Mouse (Mus musculus): ENCODE data around the gene Pih1d1. TPM values are rescaled to one million over a fixed set of nuclear protein-coding genes. Genes with fewer than 3 reads are reported as not detected.

Pih1d1 gene
- total and polyA plus RNA-seq, 2 experiments from 2014 or later = 56.3 to 152 TPM

DNA sequence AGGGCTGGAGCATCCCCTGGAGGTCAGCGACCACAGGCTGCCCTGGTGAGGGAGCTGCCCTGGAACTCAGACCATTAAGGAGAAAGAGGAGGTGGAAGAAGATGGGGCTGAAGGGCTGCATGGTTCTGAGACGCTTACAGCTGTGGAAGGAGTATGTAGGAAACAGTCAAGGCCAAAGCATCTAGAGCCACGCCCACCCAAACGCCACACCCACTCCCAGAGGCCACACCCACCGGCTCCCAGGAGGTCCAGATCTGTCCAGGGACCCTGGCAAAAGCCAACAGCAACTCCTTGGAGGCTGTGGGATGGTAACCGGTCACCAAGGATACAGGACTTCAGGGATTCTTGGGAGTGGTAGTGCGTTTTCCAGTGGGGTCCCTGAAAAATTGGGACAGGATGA is 24.4 kb downstream of the Pih1d1 start:
- TF ChIP-seq CTCF (IDR thresholded peaks at IDR 0.05; ENCODE audit: low read depth) (no peak), EP300 (IDR thresholded peaks at IDR 0.05; ENCODE audit: low read depth) (no peak)
- no peak overlapping the region for H3K9ac ChIP-seq (replicated peaks; ENCODE audit: low read depth, low read length)
- 0 out of 2 replicates have a peak, but pooled peaks cover 7% of the 10 kb centered on the region for H3K4me1 ChIP-seq (ENCODE audit: control insufficient read depth, insufficient read depth)
- no peak overlapping the region for H3K4me3 ChIP-seq (ENCODE audit: low read depth, low read length)
- peaks cover 97% of the 10 kb centered on the region for H3K27me3 ChIP-seq (ENCODE audit: control insufficient read depth, insufficient read depth, low read length)
- 22% methylated on average over 7 of the region's 7 CpGs for WGBS
- no peaks in the 10 kb centered on the region for H3K36me3 ChIP-seq (replicated peaks; ENCODE audit: control insufficient read depth, insufficient read depth, low read length)
- no peaks in the 10 kb centered on the region for H3K9me3 ChIP-seq (replicated peaks; ENCODE audit: control insufficient read depth, low read length)
- DNase-seq (ENCODE audit: low spot score) (no peak), ATAC-seq (ENCODE audit: insufficient read depth, low read depth) (no peak)
- no peak overlapping the region for H3K27ac ChIP-seq (ENCODE audit: low read depth)
- no peak overlapping the region for H3K4me2 ChIP-seq (ENCODE audit: low read depth, low read length)

DNA sequence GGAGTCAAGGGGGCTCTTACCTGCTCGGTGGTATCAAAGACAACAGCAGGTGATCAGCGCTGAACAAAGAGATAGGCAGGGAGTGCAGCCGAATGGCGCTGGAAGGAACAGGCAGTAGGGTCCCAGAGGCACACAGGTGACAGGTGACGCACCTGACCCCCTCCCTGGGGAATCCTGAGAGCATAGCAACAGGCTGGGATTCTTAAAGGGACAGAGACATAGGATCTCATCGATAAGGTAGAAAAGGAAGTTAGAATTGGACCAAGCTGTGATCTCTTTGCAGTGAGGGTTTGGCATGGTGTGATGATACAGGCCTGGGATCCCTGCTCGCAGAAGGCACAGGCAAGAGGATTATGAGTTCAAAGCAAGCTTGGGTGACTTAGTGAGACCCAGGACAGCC is 25.4 kb downstream of the Pih1d1 start, which contains the start of gene Gfy:
Gene Gfy, minus strand, starts transcription at position 101 of the 400 bp plus-strand sequence.
- whole genome bisulfite sequencing = 37% methylated on average over 7 of the region's 7 CpGs
- no peak within 1 kb of the TSS for H3K4me3 ChIP-seq (ENCODE audit: low read depth, low read length)
- H3K4me1 ChIP-seq (ENCODE audit: control insufficient read depth, insufficient read depth) = 0 out of 2 replicates have a peak, but pooled peaks cover 7% of the 10 kb centered on the region
- H3K36me3 ChIP-seq (replicated peaks; ENCODE audit: control insufficient read depth, insufficient read depth, low read length) = no peaks in the 10 kb centered on the region
- TF ChIP-seq EP300 (IDR thresholded peaks at IDR 0.05; ENCODE audit: low read depth) = no peak
- TF ChIP-seq CTCF (IDR thresholded peaks at IDR 0.05; ENCODE audit: low read depth) = no peak
- no peak within 1 kb of the TSS for H3K9ac ChIP-seq (replicated peaks; ENCODE audit: low read depth, low read length)
- no peak within 1 kb of the TSS for H3K27ac ChIP-seq (ENCODE audit: low read depth)
- H3K9me3 ChIP-seq (replicated peaks; ENCODE audit: control insufficient read depth, low read length) = no peaks in the 10 kb centered on the region
- no peak within 1 kb of the TSS for H3K4me2 ChIP-seq (ENCODE audit: low read depth, low read length)
- DNase-seq (ENCODE audit: low spot score) (no peak), ATAC-seq (ENCODE audit: insufficient read depth, low read depth) (no peak)
- H3K27me3 ChIP-seq (ENCODE audit: control insufficient read depth, insufficient read depth, low read length) = peaks cover 100% of the 10 kb centered on the region

DNA sequence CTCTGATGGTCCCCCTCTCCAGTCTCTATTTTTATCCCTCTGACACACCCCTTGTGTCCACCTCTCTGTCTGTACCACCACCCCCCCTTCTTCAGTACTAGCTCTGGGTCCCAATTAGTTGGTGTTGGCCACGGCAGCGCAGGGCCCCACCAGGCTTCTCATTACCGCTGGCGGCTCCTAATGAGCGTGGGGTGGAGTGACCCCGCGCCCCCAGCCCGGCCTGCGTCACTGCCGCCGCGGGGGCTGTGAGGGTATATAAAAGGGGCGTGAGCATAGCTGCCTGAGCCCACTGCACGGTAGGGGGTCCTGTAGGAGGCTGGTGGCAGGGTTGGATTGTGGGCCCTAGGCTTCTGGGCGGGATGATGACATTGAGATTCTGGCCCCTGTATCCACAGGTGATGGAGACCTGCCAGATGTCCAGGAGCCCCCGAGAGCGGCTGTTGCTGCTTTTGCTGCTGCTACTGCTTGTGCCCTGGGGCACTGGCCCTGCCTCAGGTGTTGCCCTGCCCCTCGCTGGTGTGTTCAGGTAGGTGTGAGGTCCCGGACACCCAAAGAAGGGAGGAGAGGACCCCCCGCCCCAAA is 26.9 kb downstream of the Pih1d1 start, which contains the start of gene Pth2:
Gene Pth2, plus strand, starts transcription at position 100 of the 582 bp plus-strand sequence.
- peak within 1 kb of the TSS; percentile 60 for H3K4me2 ChIP-seq (ENCODE audit: low read depth, low read length)
- TF ChIP-seq CTCF (IDR thresholded peaks at IDR 0.05; ENCODE audit: low read depth) (no peak), EP300 (IDR thresholded peaks at IDR 0.05; ENCODE audit: low read depth) (no peak)
- DNase-seq (ENCODE audit: low spot score) (no peak), ATAC-seq (ENCODE audit: insufficient read depth, low read depth) (no peak)
- no peak within 1 kb of the TSS for H3K9ac ChIP-seq (replicated peaks; ENCODE audit: low read depth, low read length)
- no peak within 1 kb of the TSS for H3K27ac ChIP-seq (ENCODE audit: low read depth)
- H3K9me3 ChIP-seq (replicated peaks; ENCODE audit: control insufficient read depth, low read length) = no peaks in the 10 kb centered on the region
- H3K4me3 ChIP-seq (ENCODE audit: low read depth, low read length) = peak within 1 kb of the TSS; percentile 31
- peaks cover 100% of the 10 kb centered on the region for H3K27me3 ChIP-seq (ENCODE audit: control insufficient read depth, insufficient read depth, low read length)
- 24% methylated on average over 20 of the region's 20 CpGs for WGBS
- no peaks in the 10 kb centered on the region for H3K36me3 ChIP-seq (replicated peaks; ENCODE audit: control insufficient read depth, insufficient read depth, low read length)
- 0 out of 2 replicates have a peak, but pooled peaks cover 7% of the 10 kb centered on the region for H3K4me1 ChIP-seq (ENCODE audit: control insufficient read depth, insufficient read depth)

DNA sequence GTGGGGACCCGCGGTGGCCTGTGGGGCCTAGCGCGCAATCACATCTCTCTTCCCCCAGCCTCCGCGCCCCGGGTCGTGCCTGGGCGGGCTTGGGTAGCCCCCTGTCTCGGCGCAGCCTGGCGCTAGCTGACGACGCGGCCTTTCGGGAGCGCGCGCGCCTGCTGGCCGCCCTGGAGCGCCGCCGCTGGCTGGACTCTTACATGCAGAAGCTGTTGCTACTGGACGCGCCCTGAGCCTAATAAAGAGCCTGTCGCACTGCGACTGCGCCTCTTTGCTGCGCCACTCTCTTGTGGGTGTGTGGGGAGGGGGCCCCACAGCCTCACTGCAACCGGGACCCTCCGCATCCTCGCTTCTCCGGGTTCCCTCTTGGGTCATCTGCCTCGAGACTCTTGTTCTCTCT is 27.4 kb downstream of the Pih1d1 start:
- Histone ChIP-seq H3K36me3 (replicated peaks; ENCODE audit: control insufficient read depth, insufficient read depth, low read length) (no peaks in the 10 kb centered on the region), H3K9ac (replicated peaks; ENCODE audit: low read depth, low read length) (no peak overlapping the region), H3K27me3 (ENCODE audit: control insufficient read depth, insufficient read depth, low read length) (peaks cover 99% of the 10 kb centered on the region), H3K27ac (ENCODE audit: low read depth) (no peak overlapping the region), H3K4me2 (ENCODE audit: low read depth, low read length) (peak overlapping the region; percentile 60), H3K9me3 (replicated peaks; ENCODE audit: control insufficient read depth, low read length) (no peaks in the 10 kb centered on the region), H3K4me3 (ENCODE audit: low read depth, low read length) (peak overlapping the region; percentile 31), H3K4me1 (ENCODE audit: control insufficient read depth, insufficient read depth) (0 out of 2 replicates have a peak, but pooled peaks cover 7% of the 10 kb centered on the region)
- WGBS = 5% methylated on average over 35 of the region's 35 CpGs
- no peak for TF ChIP-seq EP300 (IDR thresholded peaks at IDR 0.05; ENCODE audit: low read depth)
- no peak for TF ChIP-seq CTCF (IDR thresholded peaks at IDR 0.05; ENCODE audit: low read depth)
- no peak for ATAC-seq (ENCODE audit: insufficient read depth, low read depth)
- no peak for DNase-seq (ENCODE audit: low spot score)

DNA sequence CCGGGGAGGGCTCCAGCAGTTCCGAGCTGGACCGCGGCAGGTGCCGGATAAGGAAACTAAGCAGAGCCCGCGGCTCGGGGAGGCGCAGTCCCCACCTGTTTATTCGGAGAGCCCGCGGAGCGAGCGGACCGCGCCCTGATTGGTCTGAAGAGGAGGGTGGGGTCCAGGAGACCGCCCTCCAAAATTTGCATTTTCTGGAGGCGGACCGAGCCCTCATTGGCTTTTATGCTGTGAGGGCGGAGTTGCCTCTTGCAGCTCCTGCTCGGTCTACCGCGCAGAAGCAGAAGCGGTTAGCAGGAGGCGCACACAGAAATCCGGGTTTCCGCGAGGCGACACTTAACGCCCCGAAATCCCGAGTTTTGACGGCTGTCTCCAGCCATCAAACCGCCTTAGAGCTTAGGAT is 28.1 kb downstream of the Pih1d1 start:
- TF ChIP-seq EP300 (IDR thresholded peaks at IDR 0.05; ENCODE audit: low read depth) (no peak), CTCF (IDR thresholded peaks at IDR 0.05; ENCODE audit: low read depth) (no peak)
- DNase-seq (ENCODE audit: low spot score) (peak; percentile 88), ATAC-seq (ENCODE audit: insufficient read depth, low read depth) (peak; percentile 92)
- Histone ChIP-seq H3K27ac (ENCODE audit: low read depth) (no peak overlapping the region), H3K9ac (replicated peaks; ENCODE audit: low read depth, low read length) (no peak overlapping the region), H3K36me3 (replicated peaks; ENCODE audit: control insufficient read depth, insufficient read depth, low read length) (no peaks in the 10 kb centered on the region), H3K4me2 (ENCODE audit: low read depth, low read length) (peak overlapping the region; percentile 60), H3K4me1 (ENCODE audit: control insufficient read depth, insufficient read depth) (0 out of 2 replicates have a peak, but pooled peaks cover 7% of the 10 kb centered on the region), H3K27me3 (ENCODE audit: control insufficient read depth, insufficient read depth, low read length) (peaks cover 99% of the 10 kb centered on the region), H3K4me3 (ENCODE audit: low read depth, low read length) (peak overlapping the region; percentile 31), H3K9me3 (replicated peaks; ENCODE audit: control insufficient read depth, low read length) (no peaks in the 10 kb centered on the region)
- WGBS = under 1% methylated on average over 34 of the region's 34 CpGs

Measured in heart, postnatal 0 days (tissue).